Mouse (Mus musculus): ENCODE measurements around the gene Mapkapk3. TPM values are rescaled to one million over a fixed set of nuclear protein-coding genes. Genes with fewer than 3 reads are reported as not detected.

Mapkapk3 gene
- polyA plus RNA-seq (2015; fragmentation: Nextera tagmentation; extraction: Ambion mirVana): 2.8 and 3.7 TPM in 2 replicates

DNA sequence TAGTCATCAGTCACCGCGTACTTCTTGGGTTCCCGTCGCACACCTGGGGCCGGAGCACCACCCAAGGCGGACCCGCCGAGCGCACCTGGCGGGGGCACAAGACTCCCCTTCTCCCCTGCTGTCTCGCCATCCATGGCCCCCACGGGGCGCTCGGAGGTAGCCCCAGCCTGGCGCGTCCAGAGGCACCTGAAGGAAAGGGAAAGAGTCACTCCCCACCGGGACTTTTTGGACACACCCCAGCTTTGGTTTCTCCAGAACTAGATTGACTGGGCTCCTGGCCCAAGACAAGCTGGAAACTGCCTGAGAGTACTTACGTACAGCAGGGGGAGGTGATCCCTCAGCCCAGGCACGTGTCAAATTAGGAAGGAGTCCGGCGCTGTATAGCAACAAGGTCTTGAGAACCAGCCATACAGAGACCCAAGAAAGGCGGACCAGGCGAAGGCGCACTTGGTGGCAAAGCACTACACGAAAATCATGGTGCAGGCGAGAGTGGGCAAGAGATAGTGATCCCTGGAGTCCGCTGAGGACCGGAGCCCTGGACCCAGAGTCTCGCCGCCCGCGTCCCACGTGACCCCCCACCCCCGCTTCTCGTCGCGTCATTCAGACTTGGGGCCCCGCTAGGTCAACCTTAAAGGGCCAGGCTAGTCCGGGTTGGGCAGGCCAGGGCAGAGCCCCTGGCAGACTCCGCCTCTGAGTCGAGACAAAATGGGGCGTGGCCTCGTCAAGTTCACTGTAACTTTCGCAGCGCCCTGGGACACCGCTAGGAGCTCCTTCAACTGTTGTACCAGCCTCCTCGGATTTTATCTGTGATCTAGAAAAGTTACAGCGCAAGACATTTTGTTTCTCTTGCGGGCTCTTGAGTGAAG is at the start of gene Mapkapk3:
Mapkapk3 (minus strand) TSS at position 667 of the 866 bp plus-strand sequence.
- Histone ChIP-seq H3K4me2 (peak within 1 kb of the TSS; percentile 59), H3K4me3 (peak within 1 kb of the TSS; percentile 38), H3K4me1 (replicated peaks) (peaks cover 10% of the 10 kb centered on the region), H3K9ac (peak within 1 kb of the TSS; percentile 44), H3K27ac (no peak within 1 kb of the TSS), H3K9me3 (no peaks in the 10 kb centered on the region), H3K36me3 (no peaks in the 10 kb centered on the region), H3K27me3 (peaks cover 38% of the 10 kb centered on the region)
- WGBS: 5% methylated on average over 48 of the region's 49 CpGs
- peak; percentile 53 for ATAC-seq (ENCODE audit: low FRiP score)

DNA sequence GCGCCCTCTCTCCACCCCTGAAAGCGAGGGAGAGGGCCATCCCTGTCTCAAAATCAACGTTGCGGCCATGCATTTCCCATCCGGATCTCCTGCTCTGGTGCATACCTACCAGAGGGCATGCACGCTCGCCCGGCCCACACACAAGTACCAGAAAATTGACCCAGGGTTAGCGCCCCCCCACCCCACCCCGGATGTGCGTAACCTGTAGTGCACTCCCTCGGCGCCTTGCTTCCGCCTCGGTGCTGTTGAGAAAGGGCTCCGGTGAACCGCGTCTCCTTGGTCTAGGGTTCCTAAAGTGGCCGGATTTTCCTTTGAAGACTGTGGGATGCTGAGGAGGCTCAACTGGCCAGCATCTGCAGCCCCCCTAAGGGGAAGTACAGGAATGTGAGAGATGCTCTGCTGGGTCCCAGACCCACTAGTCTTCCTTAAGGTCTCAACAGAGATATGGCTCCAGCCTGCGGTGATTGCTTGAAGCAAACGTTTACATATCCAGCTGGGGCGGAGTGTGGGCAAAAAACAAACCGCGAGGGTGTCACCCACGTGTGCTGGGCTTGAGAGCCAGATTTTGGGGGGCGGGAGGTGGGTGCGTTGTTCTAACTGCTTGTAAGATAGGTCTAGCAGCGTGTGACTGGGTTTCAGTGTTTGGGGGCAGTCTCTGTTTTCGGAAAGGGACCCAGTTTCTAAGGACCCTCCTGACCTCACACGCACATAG is 48.7 kb upstream of the Mapkapk3 start, which contains the start of gene Hemk1:
Hemk1 (minus strand) TSS at position 179 of the 712 bp plus-strand sequence.
- Histone ChIP-seq H3K4me2 (peak within 1 kb of the TSS; percentile 74), H3K4me1 (replicated peaks) (peaks cover 47% of the 10 kb centered on the region), H3K9ac (peak within 1 kb of the TSS; percentile 79), H3K27me3 (peaks cover 11% of the 10 kb centered on the region; the same call in 1 of the 2 replicates), H3K4me3 (peak within 1 kb of the TSS; percentile 56), H3K36me3 (peaks cover 6% of the 10 kb centered on the region; the same call in 1 of the 2 replicates), H3K9me3 (no peaks in the 10 kb centered on the region), H3K27ac (peak within 1 kb of the TSS; percentile 63)
- peak; percentile 71 for ATAC-seq (ENCODE audit: low FRiP score)
- WGBS: 3% methylated on average over 30 of the region's 30 CpGs

DNA sequence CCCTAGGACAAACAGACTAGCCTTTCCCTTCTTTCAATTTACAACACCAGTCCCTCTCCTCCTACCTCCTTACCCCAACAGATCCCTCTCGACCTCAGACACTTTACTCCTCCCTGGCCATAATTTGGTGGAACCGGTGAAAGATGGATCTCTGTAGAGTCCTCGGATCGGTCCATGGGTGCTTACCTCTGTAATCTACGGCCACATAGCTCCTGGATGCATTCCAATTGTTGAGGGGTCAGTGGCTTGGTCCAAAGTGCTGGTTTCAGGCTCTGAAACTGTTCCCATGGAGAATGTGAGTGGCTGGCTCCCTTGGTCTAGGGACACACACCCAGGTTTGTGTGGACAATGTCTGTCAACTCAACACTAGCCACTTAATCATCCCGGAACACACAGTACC is 46.7 kb upstream of the Mapkapk3 start:
- H3K9me3 ChIP-seq: no peaks in the 10 kb centered on the region
- peaks cover 20% of the 10 kb centered on the region for H3K36me3 ChIP-seq
- H3K4me3 ChIP-seq: no peak overlapping the region
- peaks cover 39% of the 10 kb centered on the region for H3K4me1 ChIP-seq (replicated peaks)
- H3K9ac ChIP-seq: no peak overlapping the region
- no peak overlapping the region for H3K4me2 ChIP-seq
- 0 out of 2 replicates have a peak, but pooled peaks cover 1% of the 10 kb centered on the region for H3K27me3 ChIP-seq
- no peak overlapping the region for H3K27ac ChIP-seq
- 90% methylated on average over 6 of the region's 6 CpGs for WGBS
- ATAC-seq (ENCODE audit: low FRiP score): no peak

DNA sequence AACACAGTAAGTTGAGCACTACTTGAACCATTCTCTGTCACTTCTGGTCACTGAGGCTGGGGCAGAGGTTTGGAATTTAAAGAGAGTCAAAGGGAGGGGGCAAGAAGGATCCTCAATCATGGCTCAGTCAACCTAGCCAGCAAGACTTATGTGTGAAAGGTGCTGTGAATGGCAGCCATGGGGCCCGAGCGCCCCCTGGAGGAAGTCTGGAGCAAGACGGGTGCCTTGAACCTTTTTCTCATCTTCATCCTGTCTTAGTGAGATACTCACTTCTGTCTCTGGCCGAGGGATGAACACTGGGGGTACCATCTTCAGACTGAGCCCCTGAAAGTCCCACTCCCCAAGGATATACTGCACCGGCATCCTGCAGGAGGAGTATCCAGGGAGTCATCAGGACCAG is 46.2 kb upstream of the Mapkapk3 start:
- ATAC-seq (ENCODE audit: low FRiP score): no peak
- no peak overlapping the region for H3K9ac ChIP-seq
- H3K36me3 ChIP-seq: peaks cover 25% of the 10 kb centered on the region
- H3K27me3 ChIP-seq: no peaks in the 10 kb centered on the region
- no peaks in the 10 kb centered on the region for H3K9me3 ChIP-seq
- H3K4me2 ChIP-seq: no peak overlapping the region
- WGBS: 10% methylated on average over 5 of the region's 5 CpGs
- H3K4me1 ChIP-seq (replicated peaks): peaks cover 34% of the 10 kb centered on the region
- no peak overlapping the region for H3K4me3 ChIP-seq
- H3K27ac ChIP-seq: no peak overlapping the region

DNA sequence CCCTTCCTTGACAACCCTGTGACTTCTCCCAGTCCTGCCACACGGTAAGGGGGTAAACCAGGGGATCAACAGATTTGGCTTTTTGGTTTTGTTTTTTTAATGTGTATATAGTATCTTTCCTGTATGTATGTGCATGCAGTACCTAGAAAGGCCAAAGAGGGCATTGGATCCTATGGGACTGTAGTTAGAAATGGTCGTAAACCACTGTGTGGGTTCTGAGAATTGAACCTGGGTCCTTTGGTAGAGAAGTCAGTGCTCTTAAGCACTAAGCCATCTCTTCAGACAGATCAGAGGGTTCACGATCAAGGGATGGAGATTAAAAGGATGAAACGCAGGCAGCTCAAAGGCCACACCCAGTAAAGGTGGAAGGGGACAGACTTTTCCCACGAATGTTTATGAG is 45.4 kb upstream of the Mapkapk3 start:
- Histone ChIP-seq H3K27me3 (no peaks in the 10 kb centered on the region), H3K9me3 (no peaks in the 10 kb centered on the region), H3K36me3 (peaks cover 30% of the 10 kb centered on the region), H3K4me1 (replicated peaks) (peaks cover 33% of the 10 kb centered on the region), H3K27ac (no peak overlapping the region), H3K4me2 (no peak overlapping the region), H3K4me3 (no peak overlapping the region), H3K9ac (no peak overlapping the region)
- WGBS: 92% methylated on average over 5 of the region's 5 CpGs
- ATAC-seq (ENCODE audit: low FRiP score): no peak

DNA sequence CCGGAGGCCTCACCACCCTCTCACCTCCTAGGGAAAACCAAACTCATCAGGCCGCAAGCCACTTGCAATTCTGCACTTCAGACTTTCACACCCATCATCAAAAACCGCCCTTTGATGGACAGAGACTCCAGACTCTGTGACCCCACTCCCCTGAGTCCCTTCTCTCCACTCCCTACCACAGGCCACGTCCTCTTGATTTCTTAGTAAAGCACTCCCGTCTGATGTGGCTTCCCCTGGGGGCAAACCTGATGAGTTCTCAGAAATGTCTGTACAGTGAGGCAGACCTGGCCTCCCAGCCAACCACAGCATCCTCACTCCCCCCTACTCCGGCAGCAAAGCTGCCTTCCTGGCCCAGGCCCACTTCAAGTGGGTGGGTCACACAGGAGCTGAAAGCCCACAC is 44.7 kb upstream of the Mapkapk3 start:
- Histone ChIP-seq H3K4me2 (no peak overlapping the region), H3K27ac (no peak overlapping the region), H3K36me3 (peaks cover 31% of the 10 kb centered on the region), H3K9me3 (no peaks in the 10 kb centered on the region), H3K9ac (no peak overlapping the region), H3K27me3 (no peaks in the 10 kb centered on the region), H3K4me1 (replicated peaks) (peaks cover 26% of the 10 kb centered on the region), H3K4me3 (no peak overlapping the region)
- no peak for ATAC-seq (ENCODE audit: low FRiP score)
- WGBS: 92% methylated on average over 6 of the region's 6 CpGs

DNA sequence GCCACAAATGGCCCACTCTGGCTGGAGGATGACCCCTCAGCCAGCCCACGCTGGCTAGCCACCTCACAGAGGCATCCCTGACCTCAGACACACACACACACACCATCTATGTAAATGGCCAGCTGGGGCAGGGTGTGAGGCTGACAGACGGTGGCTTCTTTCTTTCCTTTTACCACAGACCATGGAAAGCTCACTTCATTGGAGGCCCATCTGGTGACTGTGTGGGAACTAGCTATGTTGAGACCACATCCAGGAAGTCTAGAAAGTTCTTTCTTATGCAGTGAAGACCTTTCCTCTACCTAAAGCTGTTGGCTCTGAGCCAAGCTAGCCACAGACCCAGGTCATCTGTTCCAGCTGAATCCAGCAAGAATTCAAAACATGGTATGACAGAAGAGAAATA is 44.0 kb upstream of the Mapkapk3 start:
- Histone ChIP-seq H3K36me3 (peaks cover 33% of the 10 kb centered on the region), H3K4me1 (replicated peaks) (peaks cover 19% of the 10 kb centered on the region), H3K4me3 (no peak overlapping the region), H3K27me3 (no peaks in the 10 kb centered on the region), H3K9ac (no peak overlapping the region), H3K9me3 (no peaks in the 10 kb centered on the region), H3K4me2 (no peak overlapping the region), H3K27ac (no peak overlapping the region)
- 51% methylated on average over 2 of the region's 2 CpGs for WGBS
- ATAC-seq (ENCODE audit: low FRiP score): no peak

DNA sequence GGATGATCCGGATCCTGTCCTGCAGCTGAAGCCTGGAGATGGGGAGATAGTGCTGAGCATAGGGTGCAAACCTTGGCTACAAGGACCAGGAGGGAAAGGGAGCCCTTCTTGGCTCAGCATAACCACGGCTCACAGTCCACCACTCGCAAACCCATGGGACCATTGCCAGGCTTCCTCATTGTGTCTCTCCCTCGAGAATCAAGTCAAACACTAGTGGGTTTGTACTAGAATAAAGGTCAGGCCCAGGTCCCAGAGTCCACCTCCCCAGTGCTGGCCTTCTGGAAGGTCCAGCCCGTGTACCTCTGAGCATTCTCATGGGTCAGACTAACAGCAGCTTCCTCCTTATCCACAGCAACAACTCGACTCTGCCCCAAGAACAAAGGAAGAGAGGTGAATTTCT is 41.1 kb upstream of the Mapkapk3 start:
- peaks cover 50% of the 10 kb centered on the region for H3K36me3 ChIP-seq
- no peak overlapping the region for H3K9ac ChIP-seq
- no peak overlapping the region for H3K4me2 ChIP-seq
- H3K27ac ChIP-seq: no peak overlapping the region
- no peaks in the 10 kb centered on the region for H3K27me3 ChIP-seq
- 85% methylated on average over 6 of the region's 6 CpGs for WGBS
- no peak for ATAC-seq (ENCODE audit: low FRiP score)
- no peak overlapping the region for H3K4me3 ChIP-seq
- H3K9me3 ChIP-seq: no peaks in the 10 kb centered on the region
- H3K4me1 ChIP-seq (replicated peaks): 0 out of 2 replicates have a peak, but pooled peaks cover 3% of the 10 kb centered on the region

DNA sequence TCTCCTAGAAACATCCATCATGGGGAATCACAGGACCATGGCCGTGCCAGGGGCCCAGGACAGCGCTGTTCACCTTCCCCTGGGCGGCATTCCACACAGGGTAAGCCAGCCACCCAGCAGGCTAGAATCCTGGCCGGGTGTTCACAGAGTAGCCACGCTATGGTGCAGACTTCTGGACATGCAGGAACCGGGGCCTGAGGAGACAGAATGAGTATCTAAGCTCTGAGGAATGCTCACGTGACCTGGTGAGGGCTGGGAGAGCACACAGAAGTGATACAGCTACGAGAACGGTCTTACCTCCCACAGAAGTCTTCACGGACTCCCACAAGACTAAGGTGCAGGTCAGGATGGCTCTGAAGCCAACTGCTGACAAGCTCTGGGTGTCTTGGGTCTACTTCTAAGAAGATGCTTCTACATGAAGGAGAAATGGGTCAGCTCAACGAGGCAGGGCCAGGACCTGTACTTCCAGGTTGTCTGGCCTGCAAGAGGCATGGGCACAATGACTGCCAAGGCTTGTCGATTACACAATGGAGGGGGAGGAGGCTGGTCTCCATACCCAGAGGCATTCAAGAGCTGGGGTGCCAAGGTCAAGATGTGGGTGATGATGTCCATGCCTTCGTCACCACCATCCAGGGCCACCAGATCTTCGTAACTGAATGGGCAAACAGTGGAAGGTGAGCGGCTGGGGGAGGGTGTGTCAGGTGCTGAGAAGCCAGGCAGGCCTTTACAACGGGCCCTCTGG is 38.4 kb upstream of the Mapkapk3 start:
- Histone ChIP-seq H3K9me3 (no peaks in the 10 kb centered on the region), H3K4me3 (no peak overlapping the region), H3K4me2 (no peak overlapping the region), H3K36me3 (peaks cover 42% of the 10 kb centered on the region), H3K27me3 (no peaks in the 10 kb centered on the region), H3K27ac (no peak overlapping the region), H3K9ac (no peak overlapping the region), H3K4me1 (replicated peaks) (no peaks in the 10 kb centered on the region)
- WGBS: 90% methylated on average over 16 of the region's 16 CpGs
- ATAC-seq (ENCODE audit: low FRiP score): no peak

DNA sequence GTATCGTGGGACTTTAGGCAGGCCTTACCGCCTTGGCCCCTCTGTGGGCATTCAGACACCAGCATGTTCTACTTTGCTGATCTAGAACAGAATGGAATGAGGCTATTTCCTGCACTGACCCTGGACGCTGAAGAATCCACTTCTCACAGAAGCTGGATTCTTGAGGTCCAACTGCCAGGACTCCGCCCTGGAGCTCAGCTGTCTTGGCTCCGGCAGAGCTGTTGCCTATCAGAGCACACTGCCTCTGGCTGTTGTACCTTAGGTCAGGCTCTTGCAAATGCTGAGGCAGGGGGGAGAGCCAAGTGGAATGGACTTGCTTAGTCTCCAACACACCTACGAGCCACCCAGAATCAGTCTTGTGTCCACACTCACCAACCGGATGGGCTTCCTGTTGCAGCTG is 36.2 kb upstream of the Mapkapk3 start:
- Histone ChIP-seq H3K4me1 (replicated peaks) (no peaks in the 10 kb centered on the region), H3K27me3 (no peaks in the 10 kb centered on the region), H3K36me3 (peaks cover 25% of the 10 kb centered on the region), H3K27ac (no peak overlapping the region), H3K4me3 (no peak overlapping the region), H3K4me2 (no peak overlapping the region), H3K9me3 (no peaks in the 10 kb centered on the region), H3K9ac (no peak overlapping the region)
- WGBS: 91% methylated on average over 7 of the region's 7 CpGs
- no peak for ATAC-seq (ENCODE audit: low FRiP score)

DNA sequence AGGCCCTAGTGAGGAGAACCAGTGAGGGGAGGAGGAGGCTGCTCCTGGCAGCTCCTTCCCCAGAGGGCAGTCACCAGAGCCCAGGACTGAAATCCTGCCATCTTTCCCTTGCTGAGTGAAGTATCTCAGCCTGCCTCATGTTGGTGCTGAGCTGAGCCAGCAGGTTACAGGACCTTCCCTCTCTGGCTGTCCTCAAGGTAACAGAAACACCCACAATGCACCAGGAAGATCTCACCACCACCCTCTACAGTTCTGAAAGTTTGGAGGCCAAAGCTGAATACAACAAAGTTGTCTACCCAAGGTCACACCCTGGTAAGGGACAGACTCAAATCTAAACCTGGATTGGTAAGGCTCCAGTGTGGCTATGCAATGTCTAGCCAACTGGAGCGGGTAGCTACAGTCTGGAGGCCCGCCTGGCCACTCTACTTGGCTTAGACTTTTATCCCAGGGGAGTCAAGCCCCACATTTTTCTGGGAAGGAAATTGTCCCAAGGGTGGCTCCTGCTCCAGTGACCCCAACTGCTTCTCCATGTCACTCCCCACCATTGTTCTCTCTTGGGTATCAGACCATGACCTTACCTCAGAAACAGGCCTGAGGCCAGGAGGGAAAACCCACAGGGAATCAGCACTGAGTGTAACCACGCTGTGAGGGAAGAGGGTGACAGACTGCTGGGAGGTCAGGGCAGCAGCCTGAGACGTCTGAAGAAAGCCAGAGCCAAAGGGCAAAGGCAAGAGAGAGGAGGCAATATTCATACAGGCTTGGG is 35.3 kb upstream of the Mapkapk3 start:
- H3K4me1 ChIP-seq (replicated peaks): no peaks in the 10 kb centered on the region
- no peak for ATAC-seq (ENCODE audit: low FRiP score)
- no peaks in the 10 kb centered on the region for H3K9me3 ChIP-seq

More for the DNA sequence above, 35.3 kb upstream of the Mapkapk3 start:
- Histone ChIP-seq H3K27ac (no peak overlapping the region), H3K4me2 (no peak overlapping the region), H3K9ac (no peak overlapping the region), H3K4me3 (no peak overlapping the region), H3K27me3 (no peaks in the 10 kb centered on the region), H3K36me3 (peaks cover 20% of the 10 kb centered on the region)
- 65% methylated on average over 4 of the region's 4 CpGs for WGBS
